Mouse (Mus musculus): ENCODE results near the gene Bdh1. TPM values are rescaled to one million over a fixed set of nuclear protein-coding genes. Genes with fewer than 3 reads are reported as not detected.

Gene Bdh1
- polyA plus RNA-seq, 1 experiment: not detected

DNA sequence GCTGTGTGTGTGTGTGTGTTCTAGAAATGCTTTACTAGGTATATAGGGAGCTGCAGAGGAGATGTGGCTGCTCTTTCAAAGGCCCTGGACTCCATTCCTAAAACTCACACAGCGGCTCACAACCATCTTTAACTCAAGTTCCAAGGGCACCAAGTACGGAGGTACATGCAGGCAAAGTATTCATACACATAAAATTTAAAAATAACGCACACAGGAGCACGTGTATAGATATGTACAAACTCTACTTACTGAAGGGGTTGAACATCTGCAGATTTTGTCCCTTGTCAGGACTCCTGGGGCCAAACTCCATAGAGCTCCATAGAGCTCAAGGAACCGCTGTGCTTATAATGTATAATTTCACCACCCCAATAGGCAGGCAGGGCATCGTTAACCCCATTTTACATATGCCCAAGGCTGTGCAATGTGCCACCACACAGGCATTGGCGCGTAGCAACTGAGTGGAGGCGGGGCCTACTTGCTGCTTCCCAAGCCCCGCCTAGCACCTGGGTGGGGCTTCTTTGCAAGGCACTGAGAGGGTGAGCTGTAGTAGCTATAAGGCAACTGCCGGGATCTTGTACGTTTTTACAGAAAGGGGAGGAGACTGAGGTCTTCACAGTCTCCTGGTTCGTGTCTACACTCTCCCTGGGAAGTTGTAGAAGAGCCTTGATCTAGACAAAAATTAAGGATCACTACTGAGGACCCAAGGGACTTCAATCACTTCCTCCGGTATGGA is 85.9 kb downstream of the Bdh1 start:
- TF ChIP-seq GATA1 (IDR thresholded peaks at IDR 0.05; ENCODE audit: low read length): no peak

Other genes with a start within 250 kb of the Bdh1 start
- 4.0 and 5.1 TPM in 2 replicates for gene Acap2, start 221.0 kb upstream of the Bdh1 start, polyA plus RNA-seq (2012)
- 49.4 and 72.7 TPM in 2 replicates for gene Ppp1r2, start 147.0 kb upstream of the Bdh1 start, polyA plus RNA-seq (2012)
- not detected in 2 replicates for gene Apod, start 107.5 kb upstream of the Bdh1 start, polyA plus RNA-seq (2012)
- 9.9 and 11.9 TPM in 2 replicates for gene Dlg1, start 241.2 kb downstream of the Bdh1 start, polyA plus RNA-seq (2012)